Mouse (Mus musculus) testis, postnatal 14 days (tissue): ENCODE data around the gene Vamp3.
"Not testable (repeated sequence)": the region's sequence is repeated elsewhere in the genome, so short reads cannot be mapped to it uniquely, and the experiment has no call there.

Source experiments
- DNase-seq: peaks from one replicate; pipeline ENCODE4 v3.0.0; 2021; ENCODE audit warnings: low spot score

Vamp3 gene

GRCm38 (mm10) chr4:151044944-151045570 lies 12.7 kb downstream of the Vamp3 start:
- no peak for DNase-seq

- peak; percentile 97 for DNase-seq
Measured at GRCm38 (mm10) chr4:151044037-151044943, 13.5 kb downstream of the Vamp3 start, which contains the start of gene Per3. TSS of gene Per3 (minus strand) at chr4:151044665.

- no peak for DNase-seq
Measured at GRCm38 (mm10) chr4:151043281-151043680, 14.5 kb downstream of the Vamp3 start.

- DNase-seq: no peak
Measured at GRCm38 (mm10) chr4:151041506-151041905, 16.3 kb downstream of the Vamp3 start.

GRCm38 (mm10) chr4:151037800-151038199 lies 20.0 kb downstream of the Vamp3 start:
- DNase-seq: no peak

GRCm38 (mm10) chr4:151036521-151036920 lies 21.2 kb downstream of the Vamp3 start:
- no peak for DNase-seq

- no peak for DNase-seq
Measured at GRCm38 (mm10) chr4:151027001-151027400, 30.8 kb downstream of the Vamp3 start.

GRCm38 (mm10) chr4:151024152-151024551 lies 33.6 kb downstream of the Vamp3 start:
- no peak for DNase-seq

GRCm38 (mm10) chr4:151017356-151017755 lies 40.4 kb downstream of the Vamp3 start:
- DNase-seq: not testable (repeated sequence)

GRCm38 (mm10) chr4:151015946-151016345 lies 41.8 kb downstream of the Vamp3 start:
- no peak for DNase-seq

GRCm38 (mm10) chr4:151010316-151010715 lies 47.4 kb downstream of the Vamp3 start:
- DNase-seq: no peak

GRCm38 (mm10) chr4:151006945-151007344 lies 50.8 kb downstream of the Vamp3 start:
- peak; percentile 24 for DNase-seq

GRCm38 (mm10) chr4:151005656-151006318 lies 52.0 kb downstream of the Vamp3 start:
- no peak for DNase-seq

- DNase-seq: no peak
Measured at GRCm38 (mm10) chr4:151001397-151001796, 56.4 kb downstream of the Vamp3 start.

GRCm38 (mm10) chr4:150998626-150999025 lies 59.1 kb downstream of the Vamp3 start:
- no peak for DNase-seq
